Mouse (Mus musculus) brain, embryonic 18.5 days (tissue): ENCODE results near the gene Msl1.
"Not testable (repeated sequence)": the region's sequence is repeated elsewhere in the genome, so short reads cannot be mapped to it uniquely, and the experiment has no call there.

ENCODE experiments used
- DNase-seq: peaks from one replicate; pipeline ENCODE4 v3.0.0-alpha.2; 2012; ENCODE audit warnings: low read depth, low spot score

Msl1 gene

DNA sequence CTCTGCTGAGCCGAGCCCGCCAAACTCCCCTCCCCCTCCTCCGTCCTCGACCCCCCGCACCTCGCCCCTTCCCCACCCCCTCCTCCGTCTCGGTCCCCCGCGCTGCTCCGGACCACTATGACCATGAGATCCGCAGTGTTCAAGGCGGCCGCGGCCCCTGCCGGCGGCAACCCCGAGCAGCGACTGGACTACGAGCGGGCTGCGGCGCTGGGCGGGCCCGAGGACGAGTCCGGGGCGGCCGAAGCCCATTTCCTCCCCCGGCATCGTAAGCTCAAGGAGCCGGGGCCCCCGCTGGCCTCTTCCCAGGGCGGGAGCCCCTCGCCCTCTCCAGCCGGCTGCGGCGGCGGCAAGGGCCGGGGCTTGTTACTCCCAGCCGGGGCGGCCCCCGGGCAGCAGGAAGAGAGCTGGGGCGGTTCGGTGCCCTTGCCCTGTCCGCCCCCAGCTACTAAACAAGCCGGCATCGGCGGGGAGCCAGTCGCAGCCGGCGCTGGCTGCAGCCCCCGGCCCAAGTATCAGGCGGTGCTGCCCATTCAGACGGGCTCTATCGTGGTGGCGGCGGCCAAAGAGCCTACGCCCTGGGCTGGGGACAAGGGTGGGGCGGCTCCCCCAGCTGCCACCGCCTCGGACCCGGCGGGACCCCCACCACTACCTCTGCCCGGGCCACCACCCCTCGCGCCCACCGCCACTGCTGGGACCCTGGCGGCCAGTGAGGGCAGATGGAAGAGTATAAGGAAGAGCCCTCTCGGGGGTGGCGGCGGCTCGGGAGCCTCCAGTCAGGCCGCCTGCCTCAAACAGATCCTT is 598 bp downstream of the Msl1 start:
- no peak for DNase-seq

DNA sequence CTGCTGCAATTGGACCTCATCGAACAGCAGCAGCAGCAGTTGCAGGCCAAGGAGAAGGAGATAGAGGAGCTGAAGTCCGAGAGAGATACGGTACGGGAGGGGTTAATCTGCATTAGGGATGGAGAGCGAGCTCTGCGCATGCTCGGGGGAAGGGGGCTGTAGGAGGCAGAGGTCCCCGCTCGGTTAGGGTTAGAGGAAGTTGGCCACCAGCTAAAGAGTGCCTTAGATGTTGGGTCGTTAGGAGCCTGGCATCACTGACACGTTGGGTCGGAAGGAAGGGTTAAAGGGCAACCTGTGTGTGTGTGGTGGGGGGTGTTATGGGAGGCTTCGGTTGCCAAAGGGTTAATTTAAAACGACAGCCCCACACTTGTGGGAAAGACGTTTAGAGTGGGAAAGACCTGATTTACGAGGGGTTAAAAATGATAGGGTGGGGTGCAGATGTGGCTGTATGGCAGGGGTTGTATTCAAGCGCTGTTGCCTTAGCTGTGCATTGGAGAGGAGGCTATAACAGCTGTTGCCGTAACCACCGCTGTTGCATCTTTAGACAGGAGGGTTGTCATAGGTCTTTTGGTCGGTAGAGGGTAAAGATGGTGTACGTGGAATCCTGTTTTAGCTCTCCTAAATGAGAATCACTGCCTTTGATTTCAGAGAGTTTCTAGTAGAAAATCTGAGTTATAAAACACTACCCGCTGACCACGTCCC is 1.4 kb downstream of the Msl1 start:
- DNase-seq, result no peak

DNA sequence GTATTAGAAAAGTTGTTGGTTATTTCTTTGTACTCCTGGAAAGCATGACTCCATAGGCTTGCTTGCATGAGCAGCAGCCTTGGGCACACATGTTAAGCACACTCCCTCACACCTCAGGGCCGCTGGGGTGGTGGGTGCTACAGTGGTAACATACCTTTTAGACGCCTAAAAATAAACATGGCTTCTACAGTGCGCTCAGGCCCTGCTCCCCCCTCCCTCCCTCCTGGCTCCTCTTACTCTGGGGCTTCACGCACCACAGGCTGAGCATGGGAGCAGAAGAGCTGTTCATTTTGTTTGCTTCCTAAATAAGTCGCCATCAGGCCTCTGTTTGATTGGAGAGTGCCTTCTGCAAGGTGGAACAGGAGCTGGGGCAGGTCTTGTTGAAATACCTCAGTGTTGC is 2.0 kb downstream of the Msl1 start:
- no peak for DNase-seq

DNA sequence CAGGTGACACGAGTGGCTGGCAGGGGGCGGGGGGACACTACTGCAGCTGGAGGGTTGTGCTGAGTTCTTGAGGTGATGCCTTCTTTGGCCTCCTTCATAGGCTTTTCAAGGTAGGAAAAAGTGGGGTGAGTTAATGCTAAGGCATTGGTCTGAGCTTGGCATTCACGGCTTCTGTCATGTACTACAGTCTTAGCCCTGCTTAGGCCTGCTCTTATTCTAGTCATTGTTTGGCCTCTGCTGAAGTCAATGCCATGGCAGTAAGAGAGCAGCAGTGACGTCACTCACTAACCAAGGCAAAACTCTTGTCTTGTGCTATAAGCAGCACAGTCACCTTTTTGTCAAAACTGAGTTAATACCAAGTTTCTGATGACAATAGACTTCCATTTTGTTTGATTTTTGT is 2.6 kb downstream of the Msl1 start:
- no peak for DNase-seq

DNA sequence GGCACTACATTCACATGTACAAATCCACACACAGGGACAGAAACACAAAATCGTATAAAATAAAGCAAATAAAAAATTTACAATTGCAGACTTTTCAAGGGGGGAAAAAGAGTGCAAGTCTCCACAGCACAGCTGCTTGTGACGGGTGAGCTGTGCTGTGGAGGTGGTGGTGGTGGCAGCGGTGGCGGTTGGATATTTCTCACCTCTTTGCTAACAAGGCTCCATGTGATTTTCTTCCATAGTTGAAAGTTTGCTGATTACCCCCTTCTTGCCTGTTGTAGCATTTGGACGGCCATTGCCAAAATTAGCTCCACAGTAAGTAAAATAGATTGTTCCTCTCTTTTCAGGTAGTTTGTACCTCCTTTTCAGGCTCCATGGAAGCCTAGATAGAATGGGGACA is 9.3 kb downstream of the Msl1 start, which contains the start of gene Casc3:
TSS of gene Casc3 (plus strand) at position 301 of the 400 bp plus-strand sequence.
- DNase-seq, result no peak

DNA sequence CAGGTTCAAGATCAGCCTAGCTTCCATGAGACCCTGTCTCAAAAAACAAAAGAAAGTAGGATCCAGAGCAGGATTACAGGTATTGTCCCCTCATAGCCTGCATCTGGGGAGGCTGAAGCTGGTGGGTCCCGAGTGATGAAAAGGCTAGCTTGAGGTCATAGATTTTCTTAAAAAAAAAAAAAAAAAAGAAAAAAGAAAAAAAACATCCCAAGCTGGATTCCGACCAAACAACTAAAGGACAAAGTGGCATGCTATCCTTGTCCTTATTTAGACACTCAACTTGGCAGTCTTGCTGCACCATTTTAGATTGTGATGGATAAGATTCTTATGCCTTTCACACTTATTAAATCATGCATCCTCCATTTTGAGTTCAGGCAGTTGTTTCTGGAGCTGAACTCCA is 13.1 kb downstream of the Msl1 start:
- DNase-seq, result no peak

DNA sequence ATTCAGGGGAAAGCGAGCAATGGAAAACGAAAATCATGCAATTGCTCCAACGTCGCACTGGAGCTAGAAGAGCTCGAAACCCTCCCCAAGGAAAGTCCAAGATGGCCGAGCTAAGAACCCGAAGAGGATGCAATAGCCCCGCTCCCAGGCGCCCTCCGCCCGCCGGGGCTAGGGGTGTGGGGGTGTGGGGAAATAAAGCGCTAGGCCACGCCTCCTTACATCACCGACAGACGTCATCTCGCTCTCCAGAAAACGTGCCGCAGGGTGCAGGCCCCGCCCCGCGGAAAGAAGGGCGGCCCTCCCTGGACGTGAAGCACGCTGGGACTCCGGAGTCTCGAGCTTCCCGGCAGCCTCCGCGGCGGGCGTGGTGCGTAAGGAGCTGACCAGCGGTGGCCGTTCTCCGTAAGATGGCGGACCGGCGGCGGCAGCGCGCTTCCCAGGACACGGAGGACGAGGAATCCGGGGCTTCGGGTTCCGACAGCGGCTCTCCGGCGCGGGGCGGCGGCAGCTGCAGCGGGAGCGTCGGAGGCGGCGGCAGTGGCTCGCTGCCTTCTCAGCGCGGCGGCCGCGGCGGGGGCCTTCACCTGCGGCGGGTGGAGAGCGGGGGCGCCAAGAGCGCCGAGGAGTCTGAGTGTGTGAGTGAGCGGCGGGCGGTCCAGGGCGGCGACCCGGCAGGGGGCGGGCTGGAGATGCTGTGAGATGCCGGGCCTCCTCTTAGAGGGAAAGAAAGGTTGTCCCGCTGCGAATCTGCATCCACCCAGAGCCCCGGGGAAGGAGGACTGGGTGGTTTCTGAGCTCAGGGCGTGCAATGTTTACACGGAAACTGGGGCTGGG is 14.4 kb downstream of the Msl1 start:
- DNase-seq, result peak; percentile 97

DNA sequence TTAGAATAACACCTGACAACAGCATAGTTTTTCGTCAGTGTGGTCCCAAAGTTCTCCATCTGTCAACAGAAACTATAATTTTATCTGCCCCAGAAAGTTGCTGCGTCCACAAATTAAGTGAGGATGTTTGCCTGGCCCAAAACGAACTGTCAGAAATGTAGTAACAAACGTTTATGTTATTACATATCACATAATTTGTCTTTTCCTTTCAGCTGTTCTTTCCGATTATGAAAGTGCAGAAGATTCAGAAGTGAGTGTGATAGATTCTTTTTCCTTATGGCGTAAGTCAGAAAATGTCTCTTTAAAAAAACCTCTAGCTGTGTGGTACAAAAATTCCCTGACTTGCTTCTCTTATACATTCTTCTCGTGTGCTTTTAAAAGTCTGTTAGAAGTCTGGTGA is 15.4 kb downstream of the Msl1 start:
- DNase-seq, result no peak

DNA sequence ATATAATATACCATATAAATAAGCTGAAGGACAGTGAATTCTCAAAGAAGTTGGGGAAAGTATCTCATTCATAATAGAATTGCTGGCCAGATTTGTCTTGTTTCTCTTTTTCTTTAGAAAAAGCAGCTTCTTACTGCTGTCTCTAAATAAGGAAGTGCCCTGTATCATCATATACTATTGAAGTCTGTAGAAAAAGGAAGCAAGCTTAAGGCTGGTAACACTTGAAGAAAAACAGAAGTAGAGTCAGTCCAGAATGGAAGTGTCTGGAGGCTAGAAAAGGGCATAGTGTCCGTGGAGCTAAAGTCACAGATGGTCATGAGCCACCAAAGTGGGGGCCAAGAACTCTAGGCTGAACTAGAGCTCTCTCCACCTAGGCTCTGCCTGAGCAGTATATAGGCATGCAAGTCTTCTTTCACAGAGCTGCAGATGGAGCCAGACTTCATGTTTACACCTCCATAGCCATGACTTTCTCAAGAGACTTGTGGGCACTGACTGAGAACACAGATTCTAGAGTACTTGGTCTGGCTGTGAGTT is 21.5 kb downstream of the Msl1 start:
- no peak for DNase-seq

DNA sequence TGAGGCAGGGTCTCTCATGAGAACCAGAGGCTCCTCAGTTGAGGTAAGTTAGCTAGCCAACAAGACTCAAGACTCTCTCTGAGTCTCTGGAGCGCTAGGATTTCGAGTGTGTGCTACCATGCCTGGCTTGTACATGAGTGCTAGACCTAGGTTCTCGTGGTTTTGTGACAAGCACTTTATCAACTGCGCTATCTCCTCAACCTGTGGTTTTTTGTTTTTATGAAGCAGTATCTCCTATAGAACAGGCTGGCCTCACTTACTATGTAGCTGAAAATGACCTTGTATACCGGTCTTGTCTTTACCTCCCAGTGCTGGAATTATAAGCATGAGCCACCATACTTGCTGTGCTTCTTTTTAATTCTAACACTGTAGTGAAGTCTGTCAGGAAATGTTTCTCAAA is 25.7 kb downstream of the Msl1 start:
- DNase-seq, result no peak

DNA sequence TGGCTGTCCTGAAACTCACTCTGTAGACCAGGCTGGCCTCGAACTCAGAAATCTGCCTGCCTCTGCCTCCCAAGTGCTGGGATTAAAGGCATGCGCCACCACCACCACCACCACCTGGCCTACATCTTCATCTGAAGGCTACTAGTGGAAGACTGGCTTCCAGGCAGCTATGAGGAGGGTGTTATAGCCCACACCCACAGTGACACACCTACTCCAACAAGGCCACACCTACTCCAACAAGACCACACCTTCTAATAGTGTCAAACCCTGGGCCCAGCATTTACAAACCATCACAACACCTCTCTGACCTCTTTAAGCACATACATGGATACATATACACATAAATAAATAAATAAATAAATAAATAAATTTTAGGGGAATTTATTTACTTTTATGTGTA is 30.8 kb downstream of the Msl1 start:
- not testable (repeated sequence) for DNase-seq

DNA sequence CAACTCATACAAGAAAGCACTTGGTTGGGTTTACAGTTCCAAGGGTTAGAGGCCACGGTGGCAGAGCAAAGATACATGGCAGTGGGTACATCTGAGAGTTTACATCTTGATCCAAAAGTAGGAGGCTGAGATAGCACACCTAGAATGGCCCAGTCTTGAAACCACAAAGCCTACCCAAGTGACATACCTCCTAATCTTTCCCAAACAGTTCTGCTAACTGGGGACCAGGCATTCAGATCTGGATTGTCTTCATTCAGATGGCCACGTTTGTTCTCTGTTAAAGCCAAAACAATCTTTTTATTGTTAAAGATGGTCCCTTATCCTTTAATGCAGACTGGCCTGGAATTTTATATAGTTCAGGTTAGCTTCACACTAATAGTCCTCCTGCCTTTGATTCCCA is 32.6 kb downstream of the Msl1 start:
- DNase-seq, result no peak

DNA sequence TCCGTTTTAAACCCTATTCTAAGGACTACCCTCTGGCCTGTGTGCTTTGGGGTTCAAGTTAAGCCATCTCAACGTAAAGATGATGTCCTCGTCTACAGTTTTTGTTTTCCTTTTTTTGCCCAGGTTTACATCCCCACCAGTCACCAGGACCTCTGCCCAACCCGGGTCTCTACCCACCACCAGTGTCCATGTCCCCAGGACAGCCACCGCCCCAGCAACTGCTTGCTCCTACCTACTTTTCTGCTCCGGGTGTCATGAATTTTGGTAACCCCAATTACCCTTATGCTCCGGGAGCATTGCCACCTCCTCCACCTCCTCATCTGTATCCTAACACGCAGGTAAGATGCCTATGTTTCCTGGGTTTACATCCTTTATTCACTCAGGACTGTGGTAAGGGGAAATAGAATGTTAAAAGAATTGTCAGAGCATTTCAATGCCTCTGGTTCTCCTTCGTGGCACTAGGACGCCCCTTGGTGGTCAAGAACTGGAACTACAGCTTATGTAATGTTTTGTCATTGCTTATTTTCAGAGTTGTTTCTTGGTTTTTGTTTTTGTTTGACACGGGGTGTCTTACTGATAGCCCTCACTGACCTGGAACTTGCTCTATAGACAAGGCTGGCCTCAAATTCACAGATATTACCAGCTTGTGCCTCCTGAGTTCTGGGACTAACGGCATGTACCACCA is 33.9 kb downstream of the Msl1 start:
- no peak for DNase-seq

DNA sequence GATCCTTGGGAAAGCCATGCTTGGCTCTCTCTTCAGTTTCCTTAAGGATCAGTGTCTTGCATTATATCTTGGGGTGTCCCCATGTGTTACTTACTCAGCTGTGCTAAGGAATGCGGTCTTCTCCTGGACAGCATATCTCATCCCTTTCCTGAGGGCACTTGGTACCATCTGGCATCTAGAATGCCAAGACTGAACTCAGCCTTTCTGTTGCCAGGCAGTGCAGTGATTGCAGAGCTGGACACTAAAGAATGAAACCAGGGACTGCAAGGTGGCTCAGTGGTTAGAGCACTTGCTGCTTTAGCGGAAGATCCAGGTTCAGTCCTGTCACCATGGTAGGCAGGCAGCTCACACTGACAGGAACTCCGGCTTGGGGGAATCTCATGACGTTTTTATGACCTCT is 34.6 kb downstream of the Msl1 start:
- no peak for DNase-seq

DNA sequence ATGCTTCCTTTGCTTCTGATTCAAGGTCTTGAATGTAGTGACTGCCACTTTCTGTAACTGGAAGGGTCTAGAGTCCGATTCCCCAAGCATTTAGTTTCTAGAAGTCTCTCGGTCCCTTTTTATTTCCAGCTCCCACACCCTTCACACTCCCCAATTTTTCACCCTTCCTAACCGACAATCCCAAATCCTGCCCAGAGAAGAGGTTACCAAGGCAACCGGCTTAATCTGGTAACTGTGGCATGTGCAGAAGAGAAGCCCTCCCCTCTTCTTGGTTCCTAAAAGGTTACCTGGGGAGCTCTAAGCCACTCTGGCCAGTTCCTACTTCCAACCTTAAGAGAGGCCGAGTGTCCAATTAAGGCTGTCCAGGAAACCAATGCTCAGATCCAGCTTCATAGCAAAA is 40.0 kb downstream of the Msl1 start:
- DNase-seq, result peak; percentile 34

DNA sequence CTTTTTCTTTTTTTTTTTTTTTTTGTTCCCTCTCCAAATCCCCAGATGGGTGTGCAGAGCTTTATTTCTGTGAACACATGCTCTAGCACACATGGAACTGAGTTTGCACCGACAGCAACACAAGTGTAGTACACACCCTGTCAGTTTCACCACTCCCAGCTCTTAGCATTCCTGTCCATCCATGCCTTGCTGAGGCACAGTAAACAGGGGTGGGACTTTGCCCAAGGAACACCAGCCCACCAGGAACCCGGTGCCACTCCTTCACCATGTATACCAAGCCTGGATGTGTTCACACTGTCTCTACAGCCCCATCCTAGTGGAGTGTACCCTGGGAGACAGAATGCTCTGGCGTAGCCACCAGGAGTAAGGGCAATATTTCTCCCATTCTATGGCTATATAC is 40.4 kb downstream of the Msl1 start:
- peak; percentile 18 for DNase-seq

DNA sequence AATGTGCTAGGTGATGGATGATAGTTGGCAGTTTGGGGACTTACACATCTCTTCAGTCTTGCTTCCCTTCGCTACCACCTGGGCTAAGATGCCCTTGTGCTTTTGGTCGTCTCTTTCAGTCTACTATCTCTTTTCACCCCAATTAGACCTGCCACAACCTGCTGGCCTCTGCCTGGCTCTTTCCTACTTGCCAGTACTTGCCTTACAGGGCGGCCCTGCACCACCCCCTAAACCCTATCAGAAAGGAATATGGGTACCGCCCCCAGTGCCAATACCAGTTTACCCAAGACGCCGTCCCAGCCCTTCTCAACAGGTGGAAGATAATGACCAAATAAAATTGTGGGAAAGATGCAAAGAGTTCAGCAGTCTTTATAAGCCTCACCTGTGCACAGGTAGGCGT is 40.8 kb downstream of the Msl1 start:
- no peak for DNase-seq

DNA sequence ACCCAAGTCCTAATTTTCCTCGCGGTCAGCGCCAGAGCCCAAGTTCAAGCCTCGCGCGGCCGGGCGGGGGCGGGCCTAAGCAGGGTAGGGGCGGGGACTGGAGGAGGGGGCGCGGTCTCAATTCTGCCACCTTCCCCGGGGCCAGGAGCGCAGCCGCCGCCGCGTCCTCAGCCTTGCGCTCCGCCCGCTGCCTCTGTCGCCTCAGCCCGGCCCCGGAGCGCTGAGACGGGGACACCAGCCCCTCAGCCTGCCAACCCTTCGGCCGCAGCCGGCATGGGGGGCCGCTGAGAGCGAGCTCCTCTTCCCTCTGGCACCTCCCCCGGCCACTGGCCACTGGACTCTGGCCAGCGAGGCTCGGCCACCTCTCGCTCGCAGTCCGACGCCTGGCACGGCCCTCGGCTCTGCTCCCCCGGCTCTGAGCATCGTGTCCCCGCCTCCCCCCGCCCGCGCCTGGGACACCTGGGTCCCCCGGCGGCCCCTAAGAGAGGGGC is 41.4 kb downstream of the Msl1 start, which contains the start of gene Rapgefl1:
TSS of gene Rapgefl1 (plus strand) at position 135 of the 491 bp plus-strand sequence.
- peak; percentile 47 for DNase-seq

DNA sequence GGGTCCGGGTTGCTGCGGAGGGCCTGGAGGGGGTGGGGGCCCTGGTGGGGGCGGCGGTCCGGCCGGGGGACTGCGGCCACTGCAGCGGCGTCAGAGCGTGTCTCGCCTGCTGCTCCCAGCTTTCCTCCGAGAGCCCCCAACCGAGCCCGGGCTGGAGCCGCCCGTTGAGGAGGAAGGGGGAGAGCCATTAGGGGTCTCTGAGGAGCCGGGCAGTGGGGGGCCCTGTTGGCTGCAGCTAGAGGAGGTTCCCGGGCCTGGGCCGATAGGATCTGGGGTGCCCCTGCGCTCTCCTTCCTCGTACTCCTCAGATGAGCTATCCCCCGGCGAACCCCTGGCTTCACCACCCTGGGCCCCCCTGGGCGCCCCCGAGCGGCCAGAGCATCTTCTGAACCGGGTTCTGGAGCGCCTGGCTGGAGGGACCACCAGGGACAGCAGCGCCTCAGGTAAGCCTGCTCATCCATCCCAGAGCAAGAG is 42.0 kb downstream of the Msl1 start:
- no peak for DNase-seq

DNA sequence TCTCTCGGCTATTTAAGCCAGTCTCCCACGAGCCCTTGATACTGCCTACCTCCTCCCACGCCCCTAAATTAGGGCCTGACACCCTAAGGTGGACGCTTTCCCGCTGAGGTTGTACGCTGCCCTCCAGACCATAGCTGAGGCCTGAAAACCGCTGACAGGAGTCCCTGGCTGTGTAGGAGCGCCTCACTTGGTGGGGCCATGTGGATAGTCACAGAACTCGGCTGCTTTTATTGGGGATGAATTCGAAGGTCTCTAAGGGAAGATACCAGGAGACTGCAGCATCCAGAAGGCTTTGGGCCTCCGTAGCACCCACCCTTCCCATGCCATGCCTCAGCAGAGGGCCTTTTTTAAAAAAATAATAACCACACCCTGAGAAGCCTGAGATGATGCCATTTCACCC is 42.6 kb downstream of the Msl1 start:
- DNase-seq, result no peak

DNA sequence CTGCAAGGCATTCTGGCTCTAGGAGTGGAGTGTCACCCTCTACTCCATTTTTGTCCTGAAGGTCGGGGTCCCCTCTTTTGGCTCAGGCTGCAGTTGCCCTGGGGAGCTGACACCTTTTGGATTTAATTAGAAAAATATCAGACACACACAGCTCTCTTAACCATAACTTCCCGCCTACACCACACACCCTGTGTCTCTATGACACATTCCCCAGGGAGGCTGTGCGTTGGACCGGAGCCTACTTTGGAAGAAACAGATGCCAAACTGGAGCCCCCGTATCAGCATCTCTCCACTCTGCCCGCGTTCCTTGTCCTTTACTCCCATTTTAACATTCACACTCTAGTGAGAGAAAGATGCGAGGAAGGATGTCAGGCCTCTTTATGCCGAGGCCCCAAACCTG is 43.2 kb downstream of the Msl1 start:
- no peak for DNase-seq
